Mouse (Mus musculus) forebrain, embryonic 10.5 days (tissue): ENCODE data around the gene Ednra. TPM values are rescaled to one million over a fixed set of nuclear protein-coding genes. Genes with fewer than 3 reads are reported as not detected.

ENCODE experiments used
- DNase-seq: peaks from one replicate; pipeline ENCODE4 v3.0.0-alpha.2; 2017; ENCODE audit warnings: low spot score; ENCODE audit errors: extremely low spot score
- H3K27ac ChIP-seq: fragments of 300-500 bp; sonication (generic); 2 replicates; pipeline ENCODE4 v1.5.1; 2016; ENCODE audit warnings: mild to moderate bottlenecking
- H3K27me3 ChIP-seq: fragments of 300-500 bp; sonication (generic); 2 replicates; pipeline ENCODE4 v1.6.1; 2016; ENCODE audit warnings: mild to moderate bottlenecking; ENCODE audit not compliant: poor library complexity, severe bottlenecking
- H3K36me3 ChIP-seq: fragments of 300-500 bp; sonication (generic); replicated peaks from 2 replicates; pipeline ENCODE4 v1.6.1; 2016; ENCODE audit warnings: mild to moderate bottlenecking, moderate library complexity
- H3K4me1 ChIP-seq: fragments of 300-500 bp; sonication (generic); 2 replicates; pipeline ENCODE4 v1.6.1; 2016
- H3K4me3 ChIP-seq: fragments of 300-500 bp; sonication (generic); 2 replicates; pipeline ENCODE4 v1.5.1; 2016; ENCODE audit warnings: mild to moderate bottlenecking, moderate library complexity
- H3K9me3 ChIP-seq: fragments of 300-500 bp; sonication (generic); 2 replicates; pipeline ENCODE4 v1.6.1; 2016; ENCODE audit warnings: mild to moderate bottlenecking, moderate library complexity
- WGBS: fragments of 180-500 bp; shearing (Covaris S2); methylation state at CpG from one replicate; pipeline ENCODE4 v1.1.7; 2016; 5-methylcytosine and 5-hydroxymethylcytosine counted together
- polyA plus RNA-seq: library from polyadenylated mRNA; unstranded; fragments of >200 nt; fragmentation: Nextera tagmentation; extraction: Ambion mirVana; gene quantifications from 2 replicates; pipeline ENCODE4 v1.2.1, GENCODE M21; 2016

Gene Ednra
- polyA plus RNA-seq, 1 experiment from 2014 or later: 19.8 TPM

- no peaks in the 10 kb centered on the region for H3K36me3 ChIP-seq
- 82% methylated on average over 7 of the region's 7 CpGs for WGBS
- H3K27ac ChIP-seq: no peak overlapping the region
- H3K27me3 ChIP-seq: no peaks in the 10 kb centered on the region
- H3K4me3 ChIP-seq: no peak overlapping the region
- H3K9me3 ChIP-seq: no peaks in the 10 kb centered on the region
- peaks cover 4% of the 10 kb centered on the region; the same call in 1 of the 2 replicates for H3K4me1 ChIP-seq
- no peak for DNase-seq
Observed at GRCm38 (mm10) chr8:77623677-77624209, 100.5 kb downstream of the Ednra start.

- H3K36me3 ChIP-seq: no peaks in the 10 kb centered on the region
- DNase-seq: no peak
- no peaks in the 10 kb centered on the region for H3K27me3 ChIP-seq
- 74% methylated on average over 2 of the region's 2 CpGs for WGBS
- no peaks in the 10 kb centered on the region for H3K4me1 ChIP-seq
- no peak overlapping the region for H3K27ac ChIP-seq
- H3K4me3 ChIP-seq: no peak overlapping the region
- H3K9me3 ChIP-seq: no peaks in the 10 kb centered on the region
Observed at GRCm38 (mm10) chr8:77617916-77618315, 106.3 kb downstream of the Ednra start.

Other genes starting within 250 kb of the Ednra start
- gene Arhgap10, start 206.5 kb downstream of the Ednra start, polyA plus RNA-seq: 20.9 and 21.0 TPM in 2 replicates
- gene Prmt9, start 175.1 kb downstream of the Ednra start, polyA plus RNA-seq: 22.6 and 23.0 TPM in 2 replicates
- 44.3 and 47.2 TPM in 2 replicates for gene Tmem184c, start 113.8 kb downstream of the Ednra start, polyA plus RNA-seq